Mouse (Mus musculus) lung, embryonic 16.5 days (tissue): Measurements from ENCODE around the gene Muc3a. TPM values are rescaled to one million over a fixed set of nuclear protein-coding genes. Genes with fewer than 3 reads are reported as not detected.

Experiments
- polyA plus RNA-seq: library from polyadenylated mRNA; unstranded; fragments of >200 nt; fragmentation: Nextera tagmentation; extraction: Ambion mirVana; gene quantifications from 2 replicates; pipeline ENCODE4 v1.2.1, GENCODE M21; 2015

The Muc3a gene
- polyA plus RNA-seq, 1 experiment from 2014 or later = not detected

Other genes with a start within 250 kb of the Muc3a start
- gene Cldn15, start 245.8 kb downstream of the Muc3a start, polyA plus RNA-seq = 5.1 and 6.2 TPM in 2 replicates
- 56.1 and 63.0 TPM in 2 replicates for gene Plod3, start 225.4 kb downstream of the Muc3a start, polyA plus RNA-seq
- 113 and 115 TPM in 2 replicates for gene Znhit1, start 224.4 kb downstream of the Muc3a start, polyA plus RNA-seq
- 0.13 TPM in 1 of 2 replicates, not detected in the other for gene Vgf, start 186.0 kb downstream of the Muc3a start, polyA plus RNA-seq
- 191 and 206 TPM in 2 replicates for gene Ap1s1, start 166.3 kb downstream of the Muc3a start, polyA plus RNA-seq
- gene Serpine1, start 140.1 kb downstream of the Muc3a start, polyA plus RNA-seq = 0.93 and 1.1 TPM in 2 replicates
- gene Trim56, start 96.2 kb downstream of the Muc3a start, polyA plus RNA-seq = 12.2 and 13.5 TPM in 2 replicates
- 0.70 TPM in 1 of 2 replicates, not detected in the other for gene Muc3, start 63.1 kb downstream of the Muc3a start, polyA plus RNA-seq
- 1.9 and 2.6 TPM in 2 replicates for gene Ache, start 75.1 kb upstream of the Muc3a start, polyA plus RNA-seq
- 5.1 and 5.6 TPM in 2 replicates for gene Ufsp1, start 82.2 kb upstream of the Muc3a start, polyA plus RNA-seq
- gene Srrt, start 95.3 kb upstream of the Muc3a start, polyA plus RNA-seq = 141 and 144 TPM in 2 replicates
- gene Trip6, start 102.0 kb upstream of the Muc3a start, polyA plus RNA-seq = 90.5 and 94.0 TPM in 2 replicates
- 11.6 and 12.5 TPM in 2 replicates for gene Slc12a9, start 121.2 kb upstream of the Muc3a start, polyA plus RNA-seq
- 50.7 and 56.9 TPM in 2 replicates for gene Ephb4, start 137.7 kb upstream of the Muc3a start, polyA plus RNA-seq